Comparison of ENCODE assay signal across 12 mouse cellular contexts in genomic region chr5:63874880-63875279, GRCm38 (mm10).
DNase-seq lines count a peak whose midpoint lies in the region; ATAC-seq and TF ChIP-seq lines count a peak whose summit lies in the region.
"Had no signal": no experiment of that assay in that cellular context is flagged by ENCODE, and none has a peak within 500 bp of the region (broad histone marks: within the 10 kb centered on the region; RNA-seq: fewer than 3 reads in every experiment).

No protein-coding gene starts in this region.

- WGBS in hindbrain, embryonic 11.5 days: 60% methylated on average over 16 of the region's 16 CpGs
- WGBS in hindbrain, postnatal 0 days: 65% methylated on average over 16 of the region's 16 CpGs
- WGBS in embryonic facial prominence, embryonic 12.5 days: 53% methylated on average over 16 of the region's 16 CpGs
- WGBS in small intestine, adult 2 months: 27% methylated on average over 16 of the region's 16 CpGs

- intact Hi-C loops in gastrocnemius, postnatal 14 days (cut with DNase I; ENCODE audit: low total_unique reads): no loop called here

- peak; percentile 36 for DNase-seq in hindbrain, embryonic 11.5 days (ENCODE audit: low spot score)
- no peak for DNase-seq in hindbrain, postnatal 0 days (ENCODE audit: low spot score)
- peak; percentile 45 for DNase-seq in liver
- DNase-seq in ovary, postnatal 36 days (ENCODE audit: low spot score): no peak
- no peak for DNase-seq in Muller cell, postnatal 12 days (ENCODE audit: inconsistent ontology term)
- DNase-seq in gastrocnemius, postnatal 14 days: no peak
- DNase-seq: cerebellum, postnatal 14 days; right cerebral cortex, adult 18-20 months had no signal

- H3K27me3 ChIP-seq in hindbrain, embryonic 11.5 days (ENCODE audit: control insufficient read depth, insufficient read depth, low read length): no peaks in the 10 kb centered on the region
- H3K27me3 ChIP-seq in hindbrain, postnatal 0 days (ENCODE audit: insufficient read depth, low read length): no peaks in the 10 kb centered on the region
- no peaks in the 10 kb centered on the region for H3K27me3 ChIP-seq in embryonic facial prominence, embryonic 12.5 days
- no peaks in the 10 kb centered on the region for H3K27me3 ChIP-seq in small intestine, adult 2 months (ENCODE audit: control insufficient read depth, insufficient read depth, low read length)
- H3K27me3 ChIP-seq: limb, embryonic 15.5 days had no signal

- H3K9ac ChIP-seq in hindbrain, embryonic 11.5 days (ENCODE audit: low read depth, low read length): no peak overlapping the region
- H3K9ac ChIP-seq in hindbrain, postnatal 0 days (replicated peaks; ENCODE audit: low read length): no peak overlapping the region
- no peak overlapping the region for H3K9ac ChIP-seq in embryonic facial prominence, embryonic 12.5 days
- H3K9ac ChIP-seq: limb, embryonic 15.5 days had no signal

- no peaks in the 10 kb centered on the region for H3K36me3 ChIP-seq in hindbrain, embryonic 11.5 days (ENCODE audit: control insufficient read depth, insufficient read depth, low read length)
- H3K36me3 ChIP-seq in hindbrain, postnatal 0 days (ENCODE audit: insufficient read depth, low read length): no peaks in the 10 kb centered on the region
- H3K36me3 ChIP-seq in embryonic facial prominence, embryonic 12.5 days: no peaks in the 10 kb centered on the region
- 0 out of 2 replicates have a peak, but pooled peaks cover 1% of the 10 kb centered on the region for H3K36me3 ChIP-seq in small intestine, adult 2 months (ENCODE audit: control insufficient read depth, insufficient read depth, low read length)
- H3K36me3 ChIP-seq: G1E; limb, embryonic 15.5 days had no signal

- 0 out of 2 replicates have a peak, but pooled peaks cover 2% of the 10 kb centered on the region for H3K4me1 ChIP-seq in hindbrain, embryonic 11.5 days (replicated peaks; ENCODE audit: control insufficient read depth, insufficient read depth, low read length)
- H3K4me1 ChIP-seq in hindbrain, postnatal 0 days (ENCODE audit: insufficient read depth, low read length): 0 out of 2 replicates have a peak, but pooled peaks cover 5% of the 10 kb centered on the region
- H3K4me1 ChIP-seq in embryonic facial prominence, embryonic 12.5 days: no peaks in the 10 kb centered on the region
- H3K4me1 ChIP-seq in small intestine, adult 2 months (ENCODE audit: control insufficient read depth, insufficient read depth, insufficient read length, low read length): peaks cover 5% of the 10 kb centered on the region; the same call in 1 of the 2 replicates
- H3K4me1 ChIP-seq: limb, embryonic 15.5 days had no signal

- 0 out of 2 replicates have a peak, but pooled peaks have one; percentile 31 for ATAC-seq in hindbrain, embryonic 11.5 days (ENCODE audit: low FRiP score)
- no peak for ATAC-seq in hindbrain, postnatal 0 days
- ATAC-seq in embryonic facial prominence, embryonic 12.5 days (ENCODE audit: insufficient number of reproducible peaks, insufficient read depth, low FRiP score, low TSS enrichment): 0 out of 2 replicates have a peak, but pooled peaks have one; percentile 22

- no peak overlapping the region for H3K4me3 ChIP-seq in hindbrain, embryonic 11.5 days (ENCODE audit: low read depth, low read length)
- H3K4me3 ChIP-seq in hindbrain, postnatal 0 days (ENCODE audit: low read length): no peak overlapping the region
- H3K4me3 ChIP-seq in embryonic facial prominence, embryonic 12.5 days: no peak overlapping the region
- H3K4me3 ChIP-seq in small intestine, adult 2 months (ENCODE audit: low read depth, low read length): no peak overlapping the region
- H3K4me3 ChIP-seq: limb, embryonic 15.5 days had no signal

- no peak for TF ChIP-seq CTCF in hindbrain, postnatal 0 days (IDR thresholded peaks at IDR 0.05; ENCODE audit: low read depth)
- TF ChIP-seq CTCF in small intestine, adult 2 months (IDR thresholded peaks at IDR 0.05; ENCODE audit: extremely low read depth, insufficient read length, insufficient replicate concordance, low read depth, low read length): peak; percentile 34; the same call in 1 of the 2 replicates

- H3K27ac ChIP-seq in hindbrain, embryonic 11.5 days (ENCODE audit: low read depth, low read length): no peak overlapping the region
- H3K27ac ChIP-seq in hindbrain, postnatal 0 days: no peak overlapping the region
- H3K27ac ChIP-seq in embryonic facial prominence, embryonic 12.5 days: no peak overlapping the region
- H3K27ac ChIP-seq in small intestine, adult 2 months (ENCODE audit: insufficient read depth, low read depth, low read length): no peak overlapping the region
- H3K27ac ChIP-seq: limb, embryonic 15.5 days had no signal

- no peak overlapping the region for H3K4me2 ChIP-seq in hindbrain, embryonic 11.5 days (replicated peaks; ENCODE audit: low read depth, low read length)
- H3K4me2 ChIP-seq in hindbrain, postnatal 0 days (ENCODE audit: low read depth, low read length): no peak overlapping the region
- no peak overlapping the region for H3K4me2 ChIP-seq in embryonic facial prominence, embryonic 12.5 days (replicated peaks)
- H3K4me2 ChIP-seq: limb, embryonic 15.5 days had no signal

- no peaks in the 10 kb centered on the region for H3K9me3 ChIP-seq in hindbrain, embryonic 11.5 days (ENCODE audit: control insufficient read depth, low read length)
- H3K9me3 ChIP-seq in hindbrain, postnatal 0 days (ENCODE audit: low read length): no peaks in the 10 kb centered on the region
- H3K9me3 ChIP-seq in embryonic facial prominence, embryonic 12.5 days: no peaks in the 10 kb centered on the region
- H3K9me3 ChIP-seq: G1E; limb, embryonic 15.5 days had no signal

- no peak for TF ChIP-seq POLR2A in small intestine, adult 2 months (IDR thresholded peaks at IDR 0.05; ENCODE audit: low read depth, low read length)

Comparison
In these comparisons a context has a peak if more than half of its experiments do, and no peak if none do; other contexts are left out.
1. DNase-seq: peak in hindbrain, embryonic 11.5 days (single experiment) and liver (single experiment); none in hindbrain, postnatal 0 days (single experiment), ovary, postnatal 36 days (single experiment), Muller cell, postnatal 12 days (single experiment) and gastrocnemius, postnatal 14 days (single experiment).